Mouse (Mus musculus) MEL (cell line): Measurements from ENCODE around the gene Hcn2. TPM values are rescaled to one million over a fixed set of nuclear protein-coding genes. Genes with fewer than 3 reads are reported as not detected.
A peak's percentile ranks its signal among the peaks of the same experiment; 100 is the strongest.

ENCODE experiments used
- DNase-seq: peaks from one replicate; pipeline ENCODE4 v3.0.0; 2011; ENCODE audit warnings: low read depth, low spot score
- H3K27ac ChIP-seq: 2 replicates; pipeline ENCODE4 v1.5.1; 2012; ENCODE audit warnings: low read depth, mild to moderate bottlenecking, control low read depth, low read length, moderate library complexity; ENCODE audit not compliant: control insufficient read depth
- H3K27me3 ChIP-seq, 2 experiments: fragments of 150-350 bp in 1 of 2; sonication (generic) in 1 of 2; 2 replicates each; pipeline ENCODE4 v1.6.1; 2012; ENCODE audit warnings: low read length in 2 of 2, mild to moderate bottlenecking in 2 of 2, improper control_type of control experiment in 1 of 2, moderate library complexity in 1 of 2; ENCODE audit not compliant: insufficient read depth in 2 of 2, control insufficient read depth in 1 of 2
- H3K36me3 ChIP-seq, 2 experiments: 2 replicates each; pipeline ENCODE4 v1.6.1; 2012 to 2014; ENCODE audit warnings: low read length in 2 of 2, improper control_type of control experiment in 1 of 2, inconsistent platforms in 1 of 2, mild to moderate bottlenecking in 1 of 2; ENCODE audit not compliant: insufficient read depth in 2 of 2, control insufficient read depth in 1 of 2
- H3K4me1 ChIP-seq, 2 experiments: fragments of 150-350 bp in 1 of 2; sonication (generic) in 1 of 2; 2 replicates each; pipeline ENCODE4 v1.6.1; 2012; ENCODE audit warnings: low read length in 2 of 2, improper control_type of control experiment in 1 of 2, mild to moderate bottlenecking in 1 of 2; ENCODE audit not compliant: insufficient read depth in 2 of 2, control insufficient read depth in 1 of 2
- H3K4me3 ChIP-seq, 2 experiments: fragments of 150-350 bp in 1 of 2; sonication (generic) in 1 of 2; 2 replicates each; pipeline ENCODE4 v1.5.1; 2012; ENCODE audit warnings: low read depth in 2 of 2, low read length in 2 of 2, mild to moderate bottlenecking in 2 of 2, moderate library complexity in 2 of 2, control low read depth in 1 of 2, improper control_type of control experiment in 1 of 2; ENCODE audit not compliant: control insufficient read depth in 1 of 2, insufficient read depth in 1 of 2
- H3K79me2 ChIP-seq: 2 replicates; pipeline ENCODE4 v1.6.1; 2012; ENCODE audit warnings: mild to moderate bottlenecking, low read length, moderate library complexity; ENCODE audit not compliant: control insufficient read depth, poor library complexity, insufficient read depth
- H3K9ac ChIP-seq: 2 replicates; pipeline ENCODE4 v1.6.1; 2012; ENCODE audit warnings: low read depth, mild to moderate bottlenecking, control low read depth, low read length, moderate library complexity; ENCODE audit not compliant: control insufficient read depth, poor library complexity, severe bottlenecking
- H3K9me3 ChIP-seq: fragments of 150-350 bp; sonication (generic); replicated peaks from 2 replicates; pipeline ENCODE4 v1.6.1; 2012; ENCODE audit warnings: mild to moderate bottlenecking, low read length, improper control_type of control experiment, moderate library complexity; ENCODE audit not compliant: insufficient read depth
- BHLHE40 ChIP-seq: IDR thresholded peaks from 2 replicates; pipeline ENCODE4 v1.6.1; 2012; ENCODE audit warnings: low read depth, mild to moderate bottlenecking, inconsistent platforms, low read length, improper control_type of control experiment, borderline replicate concordance
- CHD1 ChIP-seq: IDR thresholded peaks from 2 replicates; pipeline ENCODE4 v1.6.1; 2012; ENCODE audit warnings: low read depth, mild to moderate bottlenecking, inconsistent platforms, low read length, improper control_type of control experiment
- CHD2 ChIP-seq: IDR thresholded peaks from 2 replicates; pipeline ENCODE4 v1.6.1; 2011; ENCODE audit warnings: low read length, improper control_type of control experiment
- EP300 ChIP-seq, 2 experiments: IDR thresholded peaks; 2 replicates each; pipeline ENCODE4 v1.6.1; 2011; ENCODE audit warnings: improper control_type of control experiment in 2 of 2, low read length in 2 of 2, low read depth in 1 of 2, mild to moderate bottlenecking in 1 of 2
- ETS1 ChIP-seq: IDR thresholded peaks from 2 replicates; pipeline ENCODE4 v1.6.1; 2012; ENCODE audit warnings: low read depth, mild to moderate bottlenecking, inconsistent platforms, low read length, improper control_type of control experiment, moderate library complexity
- GABPA ChIP-seq: IDR thresholded peaks from 2 replicates; pipeline ENCODE4 v1.6.1; 2012; ENCODE audit warnings: low read depth, mild to moderate bottlenecking, inconsistent platforms, low read length, improper control_type of control experiment, moderate library complexity
- GATA1 ChIP-seq: IDR thresholded peaks from 2 replicates; pipeline ENCODE4 v1.6.1; 2011; ENCODE audit warnings: low read depth, low read length, improper control_type of control experiment
- JUND ChIP-seq: IDR thresholded peaks from 2 replicates; pipeline ENCODE4 v1.6.1; 2011; ENCODE audit warnings: low read depth, mild to moderate bottlenecking, improper control_type of control experiment, low read length
- MAFK ChIP-seq: IDR thresholded peaks from 2 replicates; pipeline ENCODE4 v1.6.1; 2011; ENCODE audit warnings: low read depth, mild to moderate bottlenecking, low read length, improper control_type of control experiment, borderline replicate concordance
- MAX ChIP-seq: IDR thresholded peaks from 2 replicates; pipeline ENCODE4 v1.6.1; 2011; ENCODE audit warnings: low read length, improper control_type of control experiment
- MAZ ChIP-seq: IDR thresholded peaks from 2 replicates; pipeline ENCODE4 v1.6.1; 2012; ENCODE audit warnings: low read depth, mild to moderate bottlenecking, inconsistent platforms, low read length, improper control_type of control experiment
- MXI1 ChIP-seq: IDR thresholded peaks from 2 replicates; pipeline ENCODE4 v1.6.1; 2011; ENCODE audit warnings: mild to moderate bottlenecking, low read depth, low read length, improper control_type of control experiment
- MYB ChIP-seq: IDR thresholded peaks from 2 replicates; pipeline ENCODE4 v1.6.1; 2011; ENCODE audit warnings: mild to moderate bottlenecking, low read depth, low read length, improper control_type of control experiment
- NRF1 ChIP-seq: IDR thresholded peaks from 2 replicates; pipeline ENCODE4 v1.6.1; 2014; ENCODE audit warnings: low read depth, mild to moderate bottlenecking, inconsistent platforms, low read length, improper control_type of control experiment, moderate library complexity; ENCODE audit not compliant: poor library complexity, insufficient read depth, severe bottlenecking
- POLR2A ChIP-seq, 2 experiments: IDR thresholded peaks; 2 replicates each; pipeline ENCODE4 v1.6.1; 2011 to 2012; ENCODE audit warnings: low read length in 2 of 2, mild to moderate bottlenecking in 2 of 2, control low read depth in 1 of 2, improper control_type of control experiment in 1 of 2, low read depth in 1 of 2, moderate library complexity in 1 of 2; ENCODE audit not compliant: control insufficient read depth in 1 of 2, insufficient read depth in 1 of 2, poor library complexity in 1 of 2
- SIN3A ChIP-seq: IDR thresholded peaks from 2 replicates; pipeline ENCODE4 v1.6.1; 2012; ENCODE audit warnings: low read length, improper control_type of control experiment, inconsistent platforms
- SMC3 ChIP-seq: IDR thresholded peaks from 2 replicates; pipeline ENCODE4 v1.6.1; 2011; ENCODE audit warnings: low read depth, low read length, improper control_type of control experiment
- TAL1 ChIP-seq: IDR thresholded peaks from 2 replicates; pipeline ENCODE4 v1.6.1; 2012; ENCODE audit warnings: mild to moderate bottlenecking, inconsistent platforms, low read length, moderate library complexity, mixed read lengths
- TCF12 ChIP-seq: IDR thresholded peaks from 2 replicates; pipeline ENCODE4 v1.6.1; 2014; ENCODE audit warnings: low read depth, mild to moderate bottlenecking, inconsistent platforms, low read length, improper control_type of control experiment, moderate library complexity
- UBTF ChIP-seq: IDR thresholded peaks from 2 replicates; pipeline ENCODE4 v1.6.1; 2012; ENCODE audit warnings: low read depth, mild to moderate bottlenecking, inconsistent platforms, low read length, improper control_type of control experiment, moderate library complexity, borderline replicate concordance; ENCODE audit not compliant: insufficient read depth
- ZMIZ1 ChIP-seq: IDR thresholded peaks from 2 replicates; pipeline ENCODE4 v1.6.1; 2012; ENCODE audit warnings: low read depth, mild to moderate bottlenecking, inconsistent platforms, low read length, improper control_type of control experiment, moderate library complexity
- polyA plus RNA-seq, 2 experiments: library from polyadenylated mRNA; stranded (reverse) in 1 of 2; unstranded in 1 of 2; fragments of >175 nt in 1 of 2; fragments of >200 nt in 1 of 2; gene quantifications; 2 replicates each; pipeline versions ENCODE4 v1.2.1 to v1.2.4; 2012; ENCODE audit warnings: low replicate concordance in 2 of 2, low read depth in 1 of 2; ENCODE audit not compliant: insufficient read length in 2 of 2, insufficient read depth in 1 of 2, missing spikeins in 1 of 2
- total RNA-seq: library from RNA; depleted of rRNA; stranded (reverse); fragments of 300-350 nt; gene quantifications from 2 replicates; pipeline ENCODE4 v1.2.3, GENCODE M21; 2012

Hcn2 gene
- total and polyA plus RNA-seq, 3 experiments = 0.42 to 1.6 TPM; not detected in 1

GRCm38 (mm10) chr10:79704065-79704969 is 12.1 kb upstream of the Hcn2 start, which contains the start of gene Bsg (continued):
- TF ChIP-seq TCF12 (peak; percentile 71), POLR2A (IDR thresholded peaks at IDR 0.05; ENCODE audit: control insufficient read depth in 1 of 2, insufficient read depth in 1 of 2, low read depth in 1 of 2, low read length in 2 of 2, poor library complexity in 1 of 2) (peak; percentile 98), NRF1 (peak; percentile 71), UBTF (no peak)

GRCm38 (mm10) chr10:79704970-79705360 is 11.5 kb upstream of the Hcn2 start:
- Histone ChIP-seq H3K79me2 (peaks cover 41% of the 10 kb centered on the region), H3K36me3 (peaks cover 0 to 14% of the 10 kb centered on the region in 2 experiments; a peak in 2 of 4 replicates), H3K27ac (peak overlapping the region; percentile 14; the same call in 1 of the 2 replicates), H3K9ac (peak overlapping the region; percentile 84), H3K4me3 (peak overlapping the region; percentile 86 to 92), H3K4me1 (peaks cover 9 to 16% of the 10 kb centered on the region in 2 experiments; a peak in 3 of 4 replicates), H3K9me3 (no peaks in the 10 kb centered on the region), H3K27me3 (no peaks in the 10 kb centered on the region)
- TF ChIP-seq CHD1 (0 out of 2 replicates have a peak, but pooled peaks have one; percentile 30), JUND (no peak)
- DNase-seq = no peak

GRCm38 (mm10) chr10:79705951-79706350 is 10.5 kb upstream of the Hcn2 start:
- Histone ChIP-seq H3K27me3 (no peaks in the 10 kb centered on the region), H3K27ac (peak overlapping the region; percentile 12), H3K4me1 (peaks cover 9 to 16% of the 10 kb centered on the region in 2 experiments; a peak in 3 of 4 replicates), H3K36me3 (peaks cover 0 to 14% of the 10 kb centered on the region in 2 experiments; a peak in 2 of 4 replicates), H3K9me3 (no peaks in the 10 kb centered on the region), H3K4me3 (peak overlapping the region; percentile 86 to 92), H3K9ac (peak overlapping the region; percentile 84), H3K79me2 (peaks cover 41% of the 10 kb centered on the region)
- peak; percentile 78 for DNase-seq
- TF ChIP-seq GABPA (no peak), TCF12 (peak; percentile 87), SIN3A (peak; percentile 60), MYB (no peak), ETS1 (peak; percentile 56), EP300 (IDR thresholded peaks at IDR 0.05; ENCODE audit: low read depth in 1 of 2, low read length in 2 of 2) (peak; percentile 59 to 70), MXI1 (0 out of 2 replicates have a peak, but pooled peaks have one; percentile 41), MAFK (no peak), ZMIZ1 (no peak), BHLHE40 (no peak), TAL1 (peak; percentile 99), MAX (no peak), CHD2 (no peak), POLR2A (IDR thresholded peaks at IDR 0.05; ENCODE audit: control insufficient read depth in 1 of 2, insufficient read depth in 1 of 2, low read depth in 1 of 2, low read length in 2 of 2, poor library complexity in 1 of 2) (peak in 1 of 2 experiments; percentile 36; a peak in 1 of 4 replicates), SMC3 (no peak), GATA1 (peak; percentile 83), MAZ (no peak)
